Mouse (Mus musculus) kidney, embryonic 14.5 days (tissue): ENCODE results near the gene Ccl3. TPM values are rescaled to one million over a fixed set of nuclear protein-coding genes. Genes with fewer than 3 reads are reported as not detected.

Experiments
- ATAC-seq: fragments of 200-750 bp; cut with Nextera tagmentation; 2 replicates; pipeline ENCODE4 v1.8.0; 2017; ENCODE audit warnings: moderate number of reproducible peaks, mild to moderate bottlenecking, moderate TSS enrichment, moderate library complexity; ENCODE audit not compliant: low FRiP score, low TSS enrichment
- H3K27ac ChIP-seq: fragments of 300-500 bp; sonication (generic); 2 replicates; pipeline ENCODE4 v1.5.1; 2014; ENCODE audit warnings: low read depth, mild to moderate bottlenecking, low read length, moderate library complexity, mixed read lengths
- H3K27me3 ChIP-seq: fragments of 300-500 bp; sonication (generic); 2 replicates; pipeline ENCODE4 v1.6.1; 2014; ENCODE audit warnings: mild to moderate bottlenecking, low read length; ENCODE audit not compliant: control insufficient read depth, insufficient read depth
- H3K36me3 ChIP-seq: fragments of 300-500 bp; sonication (generic); 2 replicates; pipeline ENCODE4 v1.6.1; 2014; ENCODE audit warnings: low read length, mixed read lengths; ENCODE audit not compliant: control insufficient read depth, insufficient read depth
- H3K4me1 ChIP-seq: fragments of 300-500 bp; sonication (generic); 2 replicates; pipeline ENCODE4 v1.6.1; 2014; ENCODE audit warnings: low read length, mixed read lengths; ENCODE audit not compliant: control insufficient read depth, insufficient read depth
- H3K4me2 ChIP-seq: fragments of 300-500 bp; sonication (generic); replicated peaks from 2 replicates; pipeline ENCODE4 v1.6.1; 2014; ENCODE audit warnings: low read depth, mild to moderate bottlenecking, low read length
- H3K4me3 ChIP-seq: fragments of 300-500 bp; sonication (generic); 2 replicates; pipeline ENCODE4 v1.5.1; 2014; ENCODE audit warnings: mild to moderate bottlenecking, low read length
- H3K9ac ChIP-seq: fragments of 300-500 bp; sonication (generic); 2 replicates; pipeline ENCODE4 v1.6.1; 2014; ENCODE audit warnings: low read depth, mild to moderate bottlenecking, low read length, moderate library complexity
- H3K9me3 ChIP-seq: fragments of 300-500 bp; sonication (generic); 2 replicates; pipeline ENCODE4 v1.6.1; 2016; ENCODE audit warnings: low read length; ENCODE audit not compliant: control insufficient read depth
- WGBS: fragments of 180-500 bp; shearing (Covaris S2); extraction: QIAGEN DNeasy Blood & Tissue Kit; methylation state at CpG from one replicate; pipeline ENCODE4 v1.1.7; 2014; 5-methylcytosine and 5-hydroxymethylcytosine counted together
- polyA plus RNA-seq: library from polyadenylated mRNA; unstranded; fragments of >200 nt; fragmentation: Nextera tagmentation; extraction: Ambion mirVana; gene quantifications from 2 replicates; pipeline ENCODE4 v1.2.1, GENCODE M21; 2014

The Ccl3 gene
- polyA plus RNA-seq, 1 experiment from 2014 or later = 0.49 TPM

GRCm38 (mm10) chr11:83606396-83606795 lies 42.8 kb downstream of the Ccl3 start:
- Histone ChIP-seq H3K4me3 (no peak overlapping the region), H3K36me3 (no peaks in the 10 kb centered on the region), H3K27ac (no peak overlapping the region), H3K9me3 (no peaks in the 10 kb centered on the region), H3K9ac (no peak overlapping the region), H3K4me2 (no peak overlapping the region), H3K4me1 (no peaks in the 10 kb centered on the region), H3K27me3 (no peaks in the 10 kb centered on the region)
- ATAC-seq = no peak
- 58% methylated on average over 1 of the region's 1 CpGs for WGBS

DNA sequence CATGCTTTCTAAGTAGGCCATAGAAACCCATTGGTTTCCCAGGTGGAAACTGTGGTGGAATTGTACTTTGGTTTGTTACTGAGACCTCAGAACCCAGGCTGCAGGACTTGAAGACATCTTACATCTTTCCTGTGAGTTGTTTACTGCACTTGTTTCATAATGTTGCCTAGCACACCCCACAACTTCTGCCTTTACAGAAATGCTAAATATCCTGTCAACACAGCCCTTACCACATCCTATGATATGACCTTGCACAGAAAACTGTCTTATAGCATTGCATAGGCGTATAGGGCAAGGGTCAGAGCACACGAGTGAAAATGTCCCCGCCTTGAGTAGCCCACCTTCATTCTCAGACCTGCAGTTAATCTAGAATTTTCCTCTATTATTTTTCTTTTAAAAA lies 43.6 kb downstream of the Ccl3 start:
- no peak for ATAC-seq
- H3K27ac ChIP-seq = no peak overlapping the region
- H3K4me2 ChIP-seq = no peak overlapping the region
- H3K36me3 ChIP-seq = no peaks in the 10 kb centered on the region
- H3K4me1 ChIP-seq = no peaks in the 10 kb centered on the region
- no peaks in the 10 kb centered on the region for H3K9me3 ChIP-seq
- no peak overlapping the region for H3K4me3 ChIP-seq
- WGBS = 93% methylated on average over 3 of the region's 3 CpGs
- no peak overlapping the region for H3K9ac ChIP-seq
- no peaks in the 10 kb centered on the region for H3K27me3 ChIP-seq

DNA sequence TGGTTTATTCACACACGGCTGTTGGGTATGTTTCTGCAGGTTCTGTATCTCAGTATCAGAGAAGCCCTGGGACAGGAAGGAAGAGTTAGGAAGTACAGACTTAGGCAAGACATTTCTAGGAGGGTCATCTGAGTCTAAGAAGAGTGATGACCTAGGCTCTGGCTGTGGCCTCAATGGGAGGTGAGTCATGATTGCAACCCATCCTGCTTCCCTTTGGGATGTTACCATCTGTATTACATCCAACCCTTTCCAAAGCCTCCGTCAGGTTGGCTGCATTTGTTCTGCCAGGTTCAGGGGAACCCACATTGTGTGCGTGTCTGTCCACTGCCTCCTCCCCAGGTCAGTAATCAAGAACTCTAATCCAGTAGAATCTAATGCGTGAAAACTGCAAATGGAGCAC lies 44.5 kb downstream of the Ccl3 start:
- no peaks in the 10 kb centered on the region for H3K27me3 ChIP-seq
- H3K4me1 ChIP-seq = no peaks in the 10 kb centered on the region
- WGBS = 87% methylated on average over 4 of the region's 4 CpGs
- no peaks in the 10 kb centered on the region for H3K36me3 ChIP-seq
- no peak overlapping the region for H3K4me3 ChIP-seq
- no peak overlapping the region for H3K27ac ChIP-seq
- no peaks in the 10 kb centered on the region for H3K9me3 ChIP-seq
- no peak for ATAC-seq
- no peak overlapping the region for H3K9ac ChIP-seq
- H3K4me2 ChIP-seq = no peak overlapping the region

- H3K4me1 ChIP-seq = no peaks in the 10 kb centered on the region
- no peak overlapping the region for H3K27ac ChIP-seq
- no peaks in the 10 kb centered on the region for H3K9me3 ChIP-seq
- no peak overlapping the region for H3K9ac ChIP-seq
- ATAC-seq = no peak
- H3K27me3 ChIP-seq = no peaks in the 10 kb centered on the region
- no peaks in the 10 kb centered on the region for H3K36me3 ChIP-seq
- WGBS = 87% methylated on average over 3 of the region's 3 CpGs
- no peak overlapping the region for H3K4me2 ChIP-seq
- H3K4me3 ChIP-seq = no peak overlapping the region
These were observed 45.8 kb downstream of the Ccl3 start for GRCm38 (mm10) chr11:83603399-83603798.

- no peak for ATAC-seq
- no peaks in the 10 kb centered on the region for H3K4me1 ChIP-seq
- no peak overlapping the region for H3K9ac ChIP-seq
- H3K4me2 ChIP-seq = no peak overlapping the region
- no peak overlapping the region for H3K4me3 ChIP-seq
- H3K9me3 ChIP-seq = no peaks in the 10 kb centered on the region
- WGBS = 56% methylated on average over 2 of the region's 2 CpGs
- H3K27me3 ChIP-seq = no peaks in the 10 kb centered on the region
- no peaks in the 10 kb centered on the region for H3K36me3 ChIP-seq
- no peak overlapping the region for H3K27ac ChIP-seq
These were observed 48.6 kb downstream of the Ccl3 start for GRCm38 (mm10) chr11:83600576-83600975.

- WGBS = 76% methylated on average over 3 of the region's 3 CpGs
- no peak for ATAC-seq
These were observed 50.2 kb downstream of the Ccl3 start for GRCm38 (mm10) chr11:83598991-83599390.

DNA sequence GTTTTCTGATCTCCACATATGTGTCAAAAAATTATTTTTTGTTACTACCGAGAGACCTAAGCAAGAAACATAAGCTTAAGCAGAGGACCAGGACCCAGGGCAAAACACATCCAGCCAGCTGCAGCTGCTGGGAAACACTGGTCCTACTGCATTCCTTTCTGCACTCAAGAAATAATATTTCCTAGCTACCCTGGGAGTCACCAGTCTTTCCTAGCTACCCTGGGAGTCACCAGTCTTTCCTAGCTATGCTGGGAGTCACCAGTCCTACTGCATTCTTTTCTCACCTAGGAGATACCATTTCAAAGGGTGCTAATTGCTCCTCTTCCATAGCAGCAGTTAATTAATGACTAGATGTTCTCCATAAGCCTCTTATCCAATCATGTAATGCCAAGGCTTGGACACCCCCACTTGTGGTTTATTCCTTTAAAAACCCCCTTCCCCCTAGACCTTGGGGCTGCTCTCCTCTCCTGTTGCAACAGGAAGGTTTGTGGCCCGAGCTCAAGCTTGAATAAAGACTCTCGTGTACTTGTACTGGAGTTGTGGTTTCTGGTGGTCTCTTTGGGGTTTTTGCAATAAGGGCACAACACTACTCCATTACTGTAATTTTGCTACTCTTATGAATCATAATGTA lies 50.8 kb downstream of the Ccl3 start:
- Histone ChIP-seq H3K9me3 (no peaks in the 10 kb centered on the region), H3K9ac (no peak overlapping the region), H3K4me2 (no peak overlapping the region), H3K4me1 (no peaks in the 10 kb centered on the region), H3K27ac (no peak overlapping the region), H3K4me3 (no peak overlapping the region), H3K27me3 (no peaks in the 10 kb centered on the region), H3K36me3 (no peaks in the 10 kb centered on the region)
- 74% methylated on average over 3 of the region's 3 CpGs for WGBS
- ATAC-seq = no peak

More at GRCm38 (mm10) chr11:83598991-83599390, 50.2 kb downstream of the Ccl3 start:
- H3K9ac ChIP-seq = no peak overlapping the region
- H3K27ac ChIP-seq = no peak overlapping the region
- no peaks in the 10 kb centered on the region for H3K27me3 ChIP-seq
- no peaks in the 10 kb centered on the region for H3K9me3 ChIP-seq
- H3K36me3 ChIP-seq = no peaks in the 10 kb centered on the region
- H3K4me2 ChIP-seq = no peak overlapping the region
- H3K4me1 ChIP-seq = no peaks in the 10 kb centered on the region
- no peak overlapping the region for H3K4me3 ChIP-seq

Other genes starting within 250 kb of the Ccl3 start
- 0.61 and 0.70 TPM in 2 replicates for gene Rasl10b, start 240.2 kb downstream of the Ccl3 start, polyA plus RNA-seq
- gene Gas2l2, start 219.9 kb downstream of the Ccl3 start, polyA plus RNA-seq = not detected in 2 replicates
- gene 1700020L24Rik, start 211.7 kb downstream of the Ccl3 start, polyA plus RNA-seq = 0.44 TPM in 1 of 2 replicates, not detected in the other
- 0.55 and 1.1 TPM in 2 replicates for gene Mmp28, start 186.3 kb downstream of the Ccl3 start, polyA plus RNA-seq
- gene Taf15, start 176.3 kb downstream of the Ccl3 start, polyA plus RNA-seq = 20.3 and 28.1 TPM in 2 replicates
- not detected in 2 replicates for gene Heatr9, start 127.2 kb downstream of the Ccl3 start, polyA plus RNA-seq
- 0.69 TPM in 1 of 2 replicates, not detected in the other for gene Ccl5, start 118.8 kb downstream of the Ccl3 start, polyA plus RNA-seq
- 3.1 and 3.6 TPM in 2 replicates for gene Ccl9, start 70.7 kb downstream of the Ccl3 start, polyA plus RNA-seq
- 4.4 and 4.6 TPM in 2 replicates for gene Ccl6, start 56.3 kb downstream of the Ccl3 start, polyA plus RNA-seq
- not detected in 2 replicates for gene Rpl9-ps1, start 3.7 kb downstream of the Ccl3 start, polyA plus RNA-seq
- gene Ccl4, start 13.2 kb upstream of the Ccl3 start, polyA plus RNA-seq = 1.8 TPM in 1 of 2 replicates, not detected in the other
- gene Wfdc17, start 54.6 kb upstream of the Ccl3 start, polyA plus RNA-seq = 1.2 and 1.5 TPM in 2 replicates
- not detected in 2 replicates for gene Wfdc18, start 59.7 kb upstream of the Ccl3 start, polyA plus RNA-seq
- not detected in 2 replicates for gene Wfdc21, start 97.6 kb upstream of the Ccl3 start, polyA plus RNA-seq
- 22.9 and 28.7 TPM in 2 replicates for gene Heatr6, start 104.3 kb upstream of the Ccl3 start, polyA plus RNA-seq
- gene Hnf1b, start 200.7 kb upstream of the Ccl3 start, polyA plus RNA-seq = 51.6 and 84.2 TPM in 2 replicates